Mouse (Mus musculus): ENCODE data around the gene Hcn1. TPM values are rescaled to one million over a fixed set of nuclear protein-coding genes. Genes with fewer than 3 reads are reported as not detected.
A peak's percentile ranks its signal among the peaks of the same experiment; 100 is the strongest.

Gene Hcn1
- 6.5 and 6.9 TPM in 2 replicates for total RNA-seq (2014; rRNA removed)
- polyA plus RNA-seq (2015; fragmentation: Nextera tagmentation; extraction: Ambion mirVana): 0.88 and 1.7 TPM in 2 replicates

- WGBS: 1% methylated on average over 42 of the region's 45 CpGs
- Histone ChIP-seq H3K9me3 (ENCODE audit: low read length) (no peaks in the 10 kb centered on the region), H3K4me3 (ENCODE audit: low read depth, low read length) (peak within 1 kb of the TSS; percentile 76), H3K27me3 (ENCODE audit: insufficient read depth, low read length) (no peaks in the 10 kb centered on the region), H3K4me2 (ENCODE audit: low read depth) (peak within 1 kb of the TSS; percentile 68), H3K27ac (ENCODE audit: low read depth, low read length) (peak within 1 kb of the TSS; percentile 72), H3K36me3 (ENCODE audit: insufficient read depth) (no peaks in the 10 kb centered on the region), H3K4me1 (ENCODE audit: insufficient read depth) (0 out of 2 replicates have a peak, but pooled peaks cover 4% of the 10 kb centered on the region), H3K9ac (peak within 1 kb of the TSS; percentile 70)
- ATAC-seq (peak; percentile 99), DNase-seq (peak; percentile 90)
- TF ChIP-seq CTCF (IDR thresholded peaks at IDR 0.05; ENCODE audit: low read depth): peak; percentile 83
These were observed at the start of gene Hcn1 for GRCm38 (mm10) chr13:117602181-117602580. Gene Hcn1, plus strand, starts transcription at chr13:117602320.

DNA sequence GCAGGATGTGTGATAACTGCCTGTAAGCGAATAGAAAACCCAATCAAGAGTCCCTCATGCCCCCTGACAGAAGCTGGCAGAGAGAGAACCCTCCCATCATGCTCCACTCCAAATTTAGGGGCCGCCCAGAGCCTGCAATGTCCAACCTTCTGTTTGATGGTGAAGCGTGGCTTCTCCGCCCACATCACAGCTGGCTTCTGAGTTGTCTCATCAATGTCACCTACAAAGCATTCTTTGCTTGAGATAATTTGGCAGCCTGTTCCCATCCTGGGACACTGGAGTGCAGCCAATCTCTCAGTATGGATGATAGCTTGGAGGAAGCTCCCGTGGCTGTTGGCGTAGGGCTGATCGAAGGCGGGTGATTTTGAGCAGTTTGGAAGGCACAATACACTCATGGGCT is 34.9 kb upstream of the Hcn1 start:
- Histone ChIP-seq H3K4me3 (ENCODE audit: low read depth, low read length) (no peak overlapping the region), H3K4me1 (ENCODE audit: insufficient read depth) (no peaks in the 10 kb centered on the region), H3K4me2 (ENCODE audit: low read depth) (no peak overlapping the region), H3K36me3 (ENCODE audit: insufficient read depth) (no peaks in the 10 kb centered on the region), H3K9me3 (ENCODE audit: low read length) (no peaks in the 10 kb centered on the region), H3K27ac (ENCODE audit: low read depth, low read length) (no peak overlapping the region), H3K9ac (no peak overlapping the region), H3K27me3 (ENCODE audit: insufficient read depth, low read length) (no peaks in the 10 kb centered on the region)
- ATAC-seq (no peak), DNase-seq (peak; percentile 9)
- 59% methylated on average over 8 of the region's 8 CpGs for WGBS
- no peak for TF ChIP-seq CTCF (IDR thresholded peaks at IDR 0.05; ENCODE audit: low read depth)

DNA sequence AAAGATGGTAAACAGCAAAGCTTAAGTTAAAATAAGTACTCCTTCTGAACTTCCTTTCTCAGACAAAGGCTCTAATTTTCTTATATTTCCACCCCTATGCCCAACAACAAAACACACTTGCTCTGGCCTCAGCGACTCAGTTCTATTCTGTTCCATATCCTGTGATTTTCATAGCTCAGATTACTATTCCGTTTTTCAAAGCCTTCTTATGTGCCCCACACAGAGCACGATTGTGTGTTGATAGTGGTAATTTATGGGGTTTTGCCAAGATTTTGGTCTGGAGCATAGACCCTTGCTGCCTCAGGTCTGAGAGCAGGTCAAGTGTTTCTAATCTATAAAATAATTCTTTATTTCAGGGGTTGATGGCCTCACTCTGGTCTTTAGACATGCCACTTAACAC is 30.4 kb upstream of the Hcn1 start:
- DNase-seq: no peak
- no peak for TF ChIP-seq CTCF (IDR thresholded peaks at IDR 0.05; ENCODE audit: low read depth)
- no peaks in the 10 kb centered on the region for H3K9me3 ChIP-seq (ENCODE audit: low read length)
- no peak overlapping the region for H3K27ac ChIP-seq (ENCODE audit: low read depth, low read length)
- ATAC-seq: no peak
- no peaks in the 10 kb centered on the region for H3K36me3 ChIP-seq (ENCODE audit: insufficient read depth)
- no peak overlapping the region for H3K4me2 ChIP-seq (ENCODE audit: low read depth)
- H3K27me3 ChIP-seq (ENCODE audit: insufficient read depth, low read length): no peaks in the 10 kb centered on the region
- no peaks in the 10 kb centered on the region for H3K4me1 ChIP-seq (ENCODE audit: insufficient read depth)
- H3K4me3 ChIP-seq (ENCODE audit: low read depth, low read length): no peak overlapping the region
- WGBS: 23% methylated on average over 3 of the region's 3 CpGs
- no peak overlapping the region for H3K9ac ChIP-seq

DNA sequence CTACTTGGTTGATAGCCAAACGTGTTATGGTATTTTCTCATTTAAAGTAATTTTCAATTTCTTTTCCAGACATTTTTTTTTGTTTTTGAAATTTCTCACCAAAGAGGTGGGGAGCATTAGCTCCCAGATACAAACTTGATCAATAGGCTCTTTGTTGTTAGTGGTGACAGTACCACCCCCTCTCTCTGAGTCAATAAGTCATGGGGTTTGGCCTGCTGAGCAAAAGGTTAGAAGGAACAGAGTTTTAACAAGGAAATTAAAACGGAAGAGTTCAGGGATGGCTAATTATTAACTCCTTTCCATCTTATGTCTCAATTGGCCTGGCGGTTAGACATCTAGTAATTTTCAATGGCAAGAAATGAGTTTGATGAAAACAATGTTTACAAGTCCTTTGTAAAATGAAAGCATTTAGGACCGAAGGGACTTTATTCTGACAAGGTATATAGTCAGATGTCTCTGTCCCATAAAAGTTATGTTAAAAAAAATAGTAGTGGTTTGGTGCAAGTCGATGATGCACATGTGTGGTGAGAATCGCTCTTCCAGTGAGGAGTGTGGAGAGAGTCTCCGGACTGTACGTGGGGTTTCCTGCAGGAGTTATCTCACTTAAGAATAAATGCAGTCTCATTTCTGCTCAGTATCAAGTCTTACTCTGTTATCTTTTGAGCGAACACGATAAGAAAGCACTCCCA is 7.5 kb upstream of the Hcn1 start:
- Histone ChIP-seq H3K4me3 (ENCODE audit: low read depth, low read length) (no peak overlapping the region), H3K9me3 (ENCODE audit: low read length) (no peaks in the 10 kb centered on the region), H3K27me3 (ENCODE audit: insufficient read depth, low read length) (no peaks in the 10 kb centered on the region), H3K9ac (no peak overlapping the region), H3K36me3 (ENCODE audit: insufficient read depth) (no peaks in the 10 kb centered on the region), H3K27ac (ENCODE audit: low read depth, low read length) (no peak overlapping the region), H3K4me2 (ENCODE audit: low read depth) (no peak overlapping the region), H3K4me1 (ENCODE audit: insufficient read depth) (no peaks in the 10 kb centered on the region)
- DNase-seq (no peak), ATAC-seq (no peak)
- WGBS: 57% methylated on average over 10 of the region's 10 CpGs
- TF ChIP-seq CTCF (IDR thresholded peaks at IDR 0.05; ENCODE audit: low read depth): no peak

DNA sequence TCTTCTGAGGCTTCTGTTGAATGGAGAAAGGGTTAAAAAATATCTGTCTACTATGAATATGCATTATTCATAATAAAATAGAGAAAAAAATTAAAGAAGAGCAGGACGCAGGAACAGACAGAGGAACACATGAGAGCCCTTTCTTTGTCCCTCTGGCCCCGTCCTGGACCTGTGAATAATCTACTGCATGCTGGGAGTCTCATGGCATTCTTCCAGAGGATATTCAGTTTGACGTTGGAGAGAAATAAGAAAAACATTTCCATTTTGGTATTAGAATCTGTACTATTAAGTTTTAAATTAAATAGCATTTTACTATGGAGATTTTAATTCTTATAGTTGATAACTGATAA is 7.0 kb upstream of the Hcn1 start:
- Histone ChIP-seq H3K9ac (no peak overlapping the region), H3K36me3 (ENCODE audit: insufficient read depth) (no peaks in the 10 kb centered on the region), H3K27me3 (ENCODE audit: insufficient read depth, low read length) (no peaks in the 10 kb centered on the region), H3K4me1 (ENCODE audit: insufficient read depth) (no peaks in the 10 kb centered on the region), H3K4me2 (ENCODE audit: low read depth) (no peak overlapping the region), H3K4me3 (ENCODE audit: low read depth, low read length) (no peak overlapping the region), H3K27ac (ENCODE audit: low read depth, low read length) (no peak overlapping the region), H3K9me3 (ENCODE audit: low read length) (no peaks in the 10 kb centered on the region)
- WGBS: 20% methylated on average over 3 of the region's 3 CpGs
- TF ChIP-seq CTCF (IDR thresholded peaks at IDR 0.05; ENCODE audit: low read depth): no peak
- no peak for DNase-seq
- no peak for ATAC-seq

GRCm38 (mm10) chr13:117601331-117601965 is 672 bp upstream of the Hcn1 start:
- peak overlapping the region; percentile 68; the same call in 1 of the 2 replicates for H3K4me2 ChIP-seq (ENCODE audit: low read depth)
- no peak for ATAC-seq
- H3K9ac ChIP-seq: no peak overlapping the region
- no peaks in the 10 kb centered on the region for H3K27me3 ChIP-seq (ENCODE audit: insufficient read depth, low read length)
- 58% methylated on average over 9 of the region's 9 CpGs for WGBS
- no peak for TF ChIP-seq CTCF (IDR thresholded peaks at IDR 0.05; ENCODE audit: low read depth)
- DNase-seq: no peak
- no peak overlapping the region for H3K4me3 ChIP-seq (ENCODE audit: low read depth, low read length)
- no peaks in the 10 kb centered on the region for H3K36me3 ChIP-seq (ENCODE audit: insufficient read depth)
- no peak overlapping the region for H3K27ac ChIP-seq (ENCODE audit: low read depth, low read length)
- H3K9me3 ChIP-seq (ENCODE audit: low read length): no peaks in the 10 kb centered on the region
- H3K4me1 ChIP-seq (ENCODE audit: insufficient read depth): 0 out of 2 replicates have a peak, but pooled peaks cover 4% of the 10 kb centered on the region
